Mouse (Mus musculus) liver, adult 2 months (tissue): ENCODE results near the gene Cfap44.

ENCODE experiments used
- CTCF ChIP-seq: fragments of 200-500 bp; IDR thresholded peaks from 2 replicates; pipeline ENCODE4 v1.5.1; 2011; ENCODE audit warnings: low read depth, low read length, control low read depth
- POLR2A ChIP-seq: fragments of 200-500 bp; IDR thresholded peaks from 2 replicates; pipeline ENCODE4 v1.6.1; 2011; ENCODE audit warnings: low read length, control low read depth; ENCODE audit not compliant: insufficient read depth; ENCODE audit errors: extremely low read depth

- TF ChIP-seq POLR2A, result no peak
- TF ChIP-seq CTCF, result no peak
Observed at GRCm38 (mm10) chr16:44410176-44410575, 15.6 kb downstream of the Cfap44 start.
